Mouse (Mus musculus): ENCODE data around the gene Vkorc1l1.
"Not testable (repeated sequence)": the region's sequence is repeated elsewhere in the genome, so short reads cannot be mapped to it uniquely, and the experiment has no call there.

Gene Vkorc1l1

DNA sequence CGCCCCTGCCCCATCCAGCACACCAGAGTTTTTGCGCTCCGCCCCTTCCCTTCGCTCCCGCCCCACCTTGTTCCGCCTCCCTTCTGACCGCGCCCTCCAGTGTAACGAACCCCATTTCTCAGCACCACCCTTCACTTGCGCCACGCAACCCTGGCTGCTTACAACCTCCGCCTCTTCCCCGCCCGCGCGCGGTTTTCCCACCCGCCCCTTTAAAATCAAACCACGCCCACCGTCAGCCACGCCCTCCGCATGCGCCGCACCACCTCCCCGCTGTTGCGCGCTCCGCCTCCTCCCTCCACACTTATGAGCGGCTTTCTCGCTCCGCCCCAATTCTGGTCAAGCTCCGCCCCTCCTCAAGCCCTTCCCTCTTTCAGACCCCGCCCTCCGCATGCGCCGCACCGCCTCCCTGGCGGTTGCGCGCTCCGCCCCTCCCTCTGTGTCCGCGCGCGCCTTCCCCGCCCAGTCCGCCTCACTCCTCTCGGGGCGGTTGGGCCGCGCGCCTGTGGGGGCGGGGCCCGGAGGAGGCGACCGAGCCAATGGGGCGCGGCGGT is at the start of gene Vkorc1l1:
Vkorc1l1 (plus strand) TSS at position 476 of the 551 bp plus-strand sequence.
- DNase-seq (ENCODE audit: low spot score) = peak; percentile 99

DNA sequence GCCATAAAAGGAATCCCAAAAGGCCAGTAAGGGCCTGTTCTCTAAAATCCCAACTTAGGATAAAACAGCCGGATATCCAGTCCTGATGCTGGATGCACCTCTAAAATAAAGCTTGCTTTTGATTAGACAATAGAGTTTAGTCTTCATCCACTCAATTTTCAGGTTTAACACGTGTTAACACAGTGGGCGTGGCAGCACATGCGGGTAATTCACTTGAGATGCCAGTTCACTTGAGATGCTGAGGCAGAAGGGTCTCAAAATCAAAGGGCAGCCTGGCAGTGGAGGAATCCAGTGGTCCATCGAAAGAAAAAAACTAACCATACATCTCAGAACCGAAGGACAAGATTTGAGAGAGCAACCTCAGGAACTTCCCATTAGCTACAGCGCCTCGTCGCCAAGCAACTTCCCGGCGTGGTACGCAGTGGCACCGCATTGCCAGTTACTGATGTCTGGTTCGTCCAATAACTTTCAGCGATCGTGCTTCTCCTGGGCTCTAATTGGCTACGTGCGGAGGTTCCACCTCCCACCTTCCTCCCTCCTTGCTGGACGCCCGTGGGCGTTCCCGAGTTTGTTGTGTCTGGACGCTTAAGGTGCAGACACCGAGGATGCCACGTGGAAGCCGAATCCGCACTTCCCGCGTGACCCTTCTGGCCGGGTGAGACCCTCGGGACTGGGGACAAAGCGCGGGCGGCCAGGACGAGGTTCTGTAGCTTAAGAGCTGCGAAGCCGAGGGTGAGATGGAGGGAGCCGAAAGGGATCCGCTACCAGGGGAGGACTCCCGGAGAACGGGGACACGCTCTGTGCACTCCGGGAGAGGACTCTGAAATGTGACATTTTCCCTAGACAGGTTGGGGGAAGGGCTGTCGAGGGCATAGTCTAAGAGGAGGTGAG is 46.3 kb upstream of the Vkorc1l1 start, which contains the start of gene Zbed5:
Zbed5 (plus strand) TSS at position 526 of the 891 bp plus-strand sequence.
- peak; percentile 75 for DNase-seq (ENCODE audit: low spot score)

DNA sequence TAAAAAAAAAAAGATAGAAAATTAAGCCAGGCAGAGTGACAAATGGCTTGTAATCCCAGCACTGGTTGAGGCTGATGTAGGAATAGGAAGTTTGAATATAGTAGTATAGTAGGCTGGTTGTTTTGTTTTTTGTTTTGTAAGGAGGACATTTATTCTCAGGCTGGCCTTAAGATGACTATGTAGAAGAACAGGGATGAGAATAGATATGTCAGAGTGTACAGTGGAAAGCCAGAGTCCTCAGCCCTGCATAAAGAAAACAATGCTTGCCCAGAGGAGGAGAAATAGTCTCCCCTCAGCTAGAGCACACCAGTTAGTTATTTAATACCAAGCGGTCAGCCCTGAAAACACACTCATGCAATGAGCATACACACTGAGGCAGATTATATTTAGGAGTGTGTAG is 43.3 kb upstream of the Vkorc1l1 start, which contains the start of gene Phkg1:
Phkg1 (minus strand) TSS at position 101 of the 400 bp plus-strand sequence.
- DNase-seq (ENCODE audit: low spot score) = no peak

DNA sequence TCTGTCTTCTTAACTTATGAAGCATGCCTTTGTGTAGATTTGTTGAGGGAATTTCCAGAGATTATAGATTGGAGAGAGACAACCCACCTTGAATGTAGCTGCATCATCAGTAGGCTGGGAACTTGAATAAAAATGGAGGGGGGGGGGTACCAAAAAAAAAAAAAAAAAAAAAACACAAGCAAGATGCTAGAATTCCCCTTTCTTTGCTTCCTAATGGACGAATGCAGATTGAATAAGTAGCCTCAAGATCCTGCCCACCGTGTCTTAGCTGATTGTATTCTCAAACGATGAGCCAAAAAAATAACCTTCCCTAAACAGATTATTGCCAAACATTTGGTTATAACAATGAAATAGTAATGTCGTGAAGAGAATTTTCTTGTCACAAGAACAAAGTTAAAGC is 34.0 kb upstream of the Vkorc1l1 start:
- DNase-seq (ENCODE audit: low spot score) = no peak

DNA sequence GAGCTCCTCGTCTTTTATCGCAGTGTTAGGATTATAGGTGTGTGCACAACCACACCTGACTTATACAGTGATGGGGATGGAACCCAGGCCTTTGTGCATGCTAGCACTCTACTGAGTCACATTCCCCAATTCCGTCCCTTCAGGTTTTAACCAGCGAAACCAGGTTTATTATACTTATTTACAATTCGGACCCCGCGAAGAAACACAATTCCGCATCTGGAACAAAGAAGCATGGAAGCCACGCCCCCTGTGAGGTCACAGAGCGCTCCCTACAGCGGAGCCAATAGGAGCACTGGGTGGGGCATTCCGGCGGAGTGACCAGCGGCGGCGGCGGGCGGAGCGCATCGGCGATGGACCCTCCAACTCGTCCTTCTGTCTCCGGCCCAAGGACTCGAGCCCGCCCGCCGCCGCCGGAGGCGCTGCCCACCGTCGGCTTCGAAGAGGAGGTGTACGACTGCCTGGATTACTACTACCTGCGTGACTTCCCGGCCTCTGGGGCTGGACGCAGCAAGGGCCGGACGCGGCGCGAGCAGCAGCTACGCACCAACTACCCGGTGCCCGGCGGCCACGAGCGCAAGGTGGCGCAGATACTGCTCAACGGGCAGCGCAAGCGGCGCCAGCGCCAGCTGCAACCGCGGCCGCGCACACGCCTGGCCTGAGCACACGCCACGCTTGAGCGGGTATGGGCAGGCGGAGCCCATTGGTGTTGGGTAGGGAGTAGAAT is 33.4 kb upstream of the Vkorc1l1 start, which contains the start of gene Nupr1l:
Nupr1l (plus strand) TSS at position 299 of the 724 bp plus-strand sequence.
- peak; percentile 81 for DNase-seq (ENCODE audit: low spot score)

DNA sequence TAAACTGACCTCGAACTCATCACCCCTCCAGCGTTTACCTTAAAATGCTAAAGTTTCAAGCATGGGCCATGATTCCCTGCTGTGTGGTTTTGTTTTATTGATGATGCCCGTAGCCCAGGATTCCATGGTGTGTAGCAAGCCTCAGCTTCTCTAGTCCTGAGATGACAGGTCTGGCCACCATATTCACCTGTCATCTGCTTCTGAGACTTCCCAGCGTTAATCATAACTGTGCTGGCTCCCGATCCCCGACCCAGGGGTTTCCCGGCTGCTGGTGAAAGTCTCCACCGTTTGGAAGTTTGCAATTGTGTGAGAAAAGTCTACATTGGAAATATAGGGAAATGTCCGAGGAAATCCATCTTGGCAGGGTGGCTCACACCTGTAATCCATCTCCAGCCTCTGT is 32.6 kb upstream of the Vkorc1l1 start:
- no peak for DNase-seq (ENCODE audit: low spot score)

DNA sequence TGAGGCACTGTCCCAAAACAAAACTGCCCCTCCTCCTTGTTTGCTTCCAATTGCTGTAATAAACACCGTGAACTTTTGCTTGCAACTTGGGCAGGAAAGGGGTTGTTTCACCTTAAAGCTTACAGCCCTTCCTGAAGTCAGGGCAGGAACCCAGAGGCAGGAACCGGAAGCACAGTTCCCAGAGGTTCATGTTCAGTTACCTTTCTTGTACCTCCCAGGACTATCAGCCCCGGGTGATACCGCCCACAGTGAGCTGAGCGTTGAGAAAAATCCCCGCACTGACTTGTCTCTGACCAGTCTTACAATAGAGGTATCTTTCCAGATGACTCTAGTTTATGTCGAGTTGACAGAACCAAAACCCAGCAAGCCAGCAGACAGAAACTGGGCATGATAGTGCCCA is 32.2 kb upstream of the Vkorc1l1 start:
- no peak for DNase-seq (ENCODE audit: low spot score)

DNA sequence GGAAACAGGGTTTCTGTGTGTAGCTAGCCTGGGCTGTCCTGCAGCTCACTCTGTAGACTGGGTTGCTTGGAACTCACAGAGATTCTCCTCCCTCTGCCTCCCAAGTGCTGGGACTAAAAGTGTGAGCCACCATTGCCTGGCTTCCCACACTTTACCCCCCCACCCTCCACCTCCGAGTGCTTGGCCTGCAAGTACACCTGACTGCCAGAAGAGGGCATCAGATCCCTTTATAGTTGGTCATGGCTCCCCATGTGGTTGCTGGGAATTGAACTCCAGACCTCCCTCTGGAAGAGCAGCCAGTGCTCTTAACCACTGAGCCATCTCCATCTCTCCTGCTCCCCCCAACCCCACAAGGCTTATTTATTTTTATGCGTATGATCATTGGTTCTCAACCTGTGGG is 27.7 kb upstream of the Vkorc1l1 start:
- DNase-seq (ENCODE audit: low spot score) = no peak

DNA sequence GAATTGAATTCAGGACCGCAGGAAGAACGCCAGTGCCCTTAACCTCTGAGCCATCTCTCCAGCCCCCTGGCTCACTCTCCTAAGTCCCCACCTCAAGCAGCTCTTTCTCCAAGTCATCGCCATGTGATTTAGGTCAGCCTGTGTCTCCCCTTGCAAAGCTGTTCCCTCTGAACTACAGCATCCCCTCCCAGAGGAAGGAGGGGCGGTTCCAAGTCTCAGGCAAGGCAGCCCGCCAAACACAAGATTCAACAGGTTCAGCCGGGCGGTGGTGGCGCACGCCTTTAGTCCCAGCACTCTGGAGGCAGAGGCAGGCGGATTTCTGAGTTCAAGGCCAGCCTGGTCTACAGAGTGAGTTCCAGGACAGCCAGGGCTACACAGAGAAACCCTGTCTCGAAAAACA is 26.3 kb upstream of the Vkorc1l1 start:
- DNase-seq (ENCODE audit: low spot score) = not testable (repeated sequence)

DNA sequence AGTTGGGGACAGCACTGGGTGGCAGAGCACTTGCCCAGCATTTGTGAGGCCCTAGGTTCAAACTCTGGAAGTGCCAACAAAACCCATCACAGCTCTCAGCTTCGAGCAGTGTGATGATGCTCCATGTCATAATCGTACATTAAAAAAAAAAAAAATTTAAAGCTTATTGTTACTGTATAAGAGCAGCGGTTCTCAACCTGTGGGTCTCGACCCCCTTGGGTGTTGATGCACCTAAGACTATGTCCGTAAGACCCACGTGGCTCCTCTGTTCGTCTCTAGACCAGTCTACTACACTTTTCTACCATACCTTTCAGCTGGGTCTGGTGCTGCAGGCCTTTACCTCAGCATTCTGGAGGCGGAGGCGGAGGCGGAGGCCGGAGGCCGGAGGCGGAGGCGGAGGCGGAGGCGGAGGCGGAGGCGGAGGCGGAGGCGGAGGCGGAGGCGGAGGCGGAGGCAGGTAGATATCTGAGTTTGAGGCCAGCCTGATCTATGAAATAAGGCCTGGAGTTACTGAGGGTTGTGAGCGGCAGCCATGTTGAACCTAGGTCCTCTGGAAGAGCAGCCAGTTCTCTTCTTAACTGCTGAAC is 23.6 kb upstream of the Vkorc1l1 start:
- DNase-seq (ENCODE audit: low spot score) = no peak

DNA sequence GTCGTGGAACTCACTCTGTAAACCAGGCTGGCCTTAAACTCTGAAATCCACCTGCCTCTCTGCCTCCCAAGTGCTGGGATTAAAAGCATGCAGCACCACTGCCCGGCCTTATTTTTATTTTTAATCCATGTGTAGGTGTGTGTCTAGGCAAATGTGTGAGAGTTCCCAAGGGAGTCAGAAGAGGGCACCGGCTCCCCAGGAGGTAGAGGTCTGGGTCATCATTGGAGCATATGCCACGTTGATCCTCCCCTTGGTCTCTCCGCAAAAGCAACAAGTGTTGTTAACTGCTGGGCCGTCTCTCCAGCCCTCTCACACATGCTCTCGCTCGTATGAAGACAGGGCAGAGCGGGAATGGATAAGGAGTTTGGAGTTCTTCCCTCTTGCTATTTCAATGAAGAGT is 23.0 kb upstream of the Vkorc1l1 start:
- no peak for DNase-seq (ENCODE audit: low spot score)

DNA sequence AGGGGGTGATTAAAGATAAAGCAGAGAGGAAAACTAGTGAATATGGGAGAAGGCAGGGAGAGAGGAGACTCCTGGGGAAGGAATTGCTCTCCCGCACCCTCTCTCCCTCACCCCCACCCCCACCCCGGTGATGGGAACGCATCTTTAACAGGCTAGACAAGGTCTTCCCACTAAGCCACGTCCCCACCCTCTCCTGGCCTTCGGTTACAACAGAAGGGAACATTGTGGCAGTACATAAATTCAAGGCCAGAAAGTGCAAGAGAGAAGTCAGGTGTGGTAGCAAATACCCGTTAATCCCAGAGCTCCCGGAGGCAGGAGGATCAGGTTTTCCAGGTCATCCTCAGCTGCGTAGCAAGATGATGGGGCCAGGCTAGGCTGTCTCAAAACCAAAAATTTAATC is 22.4 kb upstream of the Vkorc1l1 start:
- no peak for DNase-seq (ENCODE audit: low spot score)

DNA sequence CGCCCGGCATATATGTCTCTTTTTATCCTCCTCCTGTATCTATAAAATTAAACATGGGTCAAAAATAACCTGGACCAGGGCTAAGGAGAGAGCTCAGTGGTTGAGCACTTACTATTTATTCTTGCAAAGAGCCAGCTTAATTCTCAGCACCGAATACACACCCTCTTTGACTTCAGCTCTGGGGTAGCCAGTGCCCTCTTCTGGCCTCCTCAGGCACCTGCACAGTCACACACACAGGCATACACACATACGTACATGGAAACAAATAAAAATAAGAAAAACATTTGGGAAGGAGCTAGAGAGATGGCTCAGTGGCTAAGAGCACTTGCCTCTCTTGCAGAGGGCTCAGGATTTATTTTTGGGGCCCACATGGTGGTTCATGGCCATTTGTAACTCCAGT is 19.8 kb upstream of the Vkorc1l1 start:
- no peak for DNase-seq (ENCODE audit: low spot score)

DNA sequence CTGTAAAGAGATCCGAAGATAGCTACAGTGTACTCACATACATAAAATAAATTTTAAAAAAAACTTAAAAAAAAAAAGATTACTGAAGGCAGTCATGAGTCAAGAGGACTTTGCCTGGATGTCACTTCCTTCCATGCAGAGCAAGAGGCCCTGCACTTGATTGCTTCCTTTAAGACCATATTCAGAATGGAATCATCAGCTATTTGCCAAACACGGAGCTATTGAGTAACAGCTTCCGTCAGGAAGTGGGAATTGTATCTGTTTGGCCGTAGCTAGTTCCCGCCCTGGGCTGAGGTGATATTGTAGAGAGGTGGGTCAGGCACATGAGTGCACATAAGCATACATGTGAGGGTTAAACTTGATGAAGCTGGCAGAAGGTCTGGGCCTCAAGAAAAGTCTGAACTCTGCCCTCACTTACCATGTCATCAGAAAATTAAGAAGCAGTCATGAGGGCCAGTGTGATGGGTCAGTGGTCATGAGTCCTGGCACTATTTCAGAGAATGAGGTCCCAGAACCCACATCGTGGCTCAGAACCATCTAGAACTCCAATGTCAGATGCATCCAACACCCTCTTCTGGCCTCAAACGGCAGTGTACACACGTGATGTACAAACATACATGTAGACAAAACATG is 16.8 kb upstream of the Vkorc1l1 start:
- no peak for DNase-seq (ENCODE audit: low spot score)

DNA sequence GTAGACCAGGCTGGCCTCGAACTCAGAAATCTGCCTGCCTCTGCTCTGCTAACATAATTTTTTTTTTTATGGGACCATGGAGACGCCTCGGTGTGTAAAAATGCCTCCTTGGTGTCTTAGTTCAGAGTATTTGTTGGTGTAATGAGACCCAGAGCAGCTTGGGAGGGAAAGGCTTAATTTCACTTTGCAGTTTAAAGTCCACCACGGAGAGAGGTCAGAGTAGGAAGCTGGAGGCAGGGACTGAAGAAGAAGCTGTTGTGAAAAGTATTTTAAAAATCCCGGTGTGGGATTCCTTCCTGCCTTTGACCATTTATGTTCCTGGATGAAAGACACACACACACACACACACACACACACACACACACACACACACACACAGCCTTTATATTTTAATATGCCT is 15.8 kb upstream of the Vkorc1l1 start:
- no peak for DNase-seq (ENCODE audit: low spot score)

DNA sequence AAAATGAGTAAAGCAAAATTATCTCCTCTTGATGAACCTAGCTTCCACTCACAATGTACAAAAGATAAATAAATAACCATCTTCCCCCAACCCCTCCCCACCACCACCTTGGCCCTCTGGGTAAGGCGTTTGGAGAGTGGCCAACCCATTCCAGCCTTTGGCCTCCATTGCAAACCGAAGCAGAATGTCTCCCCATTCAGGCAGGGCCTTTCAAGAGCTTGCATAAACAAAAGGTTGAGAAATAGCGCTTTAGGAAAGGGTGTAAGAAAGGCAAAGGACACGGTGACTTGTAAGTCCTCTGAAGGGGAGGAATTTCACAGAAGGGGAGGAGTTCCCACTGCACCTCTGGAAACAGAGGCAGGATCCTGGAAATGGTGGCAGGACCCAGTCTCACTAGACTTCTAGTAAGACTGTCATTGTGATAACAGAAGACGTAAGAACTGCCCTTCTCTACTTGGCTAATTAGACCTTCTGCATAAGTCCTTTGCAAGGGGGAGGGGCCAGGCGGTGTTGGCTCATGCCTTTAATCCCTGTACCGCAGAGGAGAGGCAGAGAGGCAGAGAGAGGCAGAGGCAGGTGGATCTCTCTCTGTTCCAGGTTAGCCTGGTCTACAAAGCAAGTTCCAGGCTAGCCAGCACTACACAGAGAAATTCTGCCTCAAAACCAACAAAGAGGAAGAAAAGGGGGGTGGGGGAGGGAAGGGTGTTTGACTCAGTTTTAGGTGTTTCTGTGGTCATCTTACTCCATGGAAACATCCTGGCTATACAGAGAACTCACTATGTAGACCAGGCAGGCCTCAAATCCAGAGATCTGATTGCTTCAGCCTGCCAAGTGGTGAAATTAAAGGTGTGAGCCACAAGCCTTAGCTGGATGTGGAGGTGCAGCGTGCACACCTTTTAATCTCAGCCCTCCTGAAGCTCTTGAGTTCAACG is 11.6 kb upstream of the Vkorc1l1 start:
- DNase-seq (ENCODE audit: low spot score) = no peak

DNA sequence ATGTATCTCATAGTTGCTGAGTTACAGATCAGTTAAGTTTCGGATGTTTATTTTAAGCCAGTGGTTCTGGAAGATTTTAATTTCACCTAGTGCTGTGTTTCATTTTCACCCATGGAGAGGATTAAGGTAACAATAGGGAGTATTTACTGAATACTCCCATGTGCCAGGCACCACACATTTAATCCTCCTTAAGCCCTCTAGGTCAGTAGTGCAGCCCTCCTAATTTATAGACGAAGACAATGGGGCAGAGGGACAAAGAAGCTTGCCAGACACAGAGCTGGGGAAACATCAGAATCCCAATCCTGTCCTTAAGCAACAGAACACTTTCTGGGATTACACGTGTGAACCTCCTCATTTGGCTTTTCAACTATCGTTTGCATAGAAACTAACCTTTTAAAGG is 4.8 kb upstream of the Vkorc1l1 start:
- DNase-seq (ENCODE audit: low spot score) = no peak

DNA sequence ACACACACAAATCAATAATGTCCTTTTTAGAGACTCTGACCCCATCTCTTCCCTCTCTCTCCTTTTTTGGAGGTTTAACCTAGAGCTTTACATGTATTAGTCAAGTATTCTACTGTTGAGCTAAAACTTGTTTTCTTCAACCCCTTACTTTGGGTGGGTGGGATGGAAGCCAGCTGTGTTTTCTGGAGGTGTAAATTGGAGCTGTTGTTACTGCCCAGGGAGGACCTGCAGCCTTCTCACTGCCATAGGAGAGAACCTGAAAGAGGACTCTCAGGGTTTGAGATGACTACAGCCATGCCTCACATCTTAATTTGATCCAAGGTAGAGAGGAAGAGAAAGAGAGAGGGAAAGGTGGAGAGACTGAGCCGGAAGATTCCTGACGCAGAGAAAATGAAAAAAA is 1.5 kb upstream of the Vkorc1l1 start:
- no peak for DNase-seq (ENCODE audit: low spot score)

DNA sequence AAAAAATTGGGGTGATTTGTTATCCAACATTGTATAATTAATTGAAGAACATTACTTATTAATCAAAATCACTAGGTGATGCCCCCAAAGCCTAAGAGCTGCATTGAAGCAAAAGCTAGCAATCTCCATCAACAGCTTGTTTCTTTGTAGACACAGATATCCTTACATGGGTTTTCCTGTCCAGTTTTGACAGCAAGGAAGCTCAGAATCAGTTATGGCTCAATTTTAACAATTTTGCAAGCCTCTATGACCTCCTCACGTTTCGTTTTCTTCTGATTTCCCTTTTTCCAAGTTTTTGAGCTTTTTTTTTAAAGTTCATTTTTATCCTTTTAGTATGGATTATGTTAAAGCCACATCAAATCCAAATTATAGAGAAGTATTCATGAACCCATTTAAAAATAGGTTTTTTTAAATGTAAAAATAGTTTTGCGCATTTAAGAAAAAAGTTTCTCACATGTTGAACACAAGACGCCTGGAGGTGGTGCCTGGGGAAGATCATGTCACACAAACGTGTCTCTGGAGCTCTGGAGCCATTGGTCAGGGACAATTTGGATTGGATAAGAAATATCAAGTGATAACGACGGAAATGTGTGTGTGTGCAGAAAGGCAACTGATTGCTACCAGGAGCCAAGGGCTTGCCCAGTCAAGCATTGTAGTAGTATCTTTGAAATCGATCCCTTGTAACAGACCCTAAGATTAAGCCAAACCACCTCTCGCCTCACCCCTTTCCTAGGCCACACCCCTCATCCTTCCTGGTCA is 855 bp upstream of the Vkorc1l1 start:
- DNase-seq (ENCODE audit: low spot score) = no peak
